Mouse (Mus musculus) adrenal gland, adult 8-10 months (tissue): ENCODE measurements around the gene Samt1. TPM values are rescaled to one million over a fixed set of nuclear protein-coding genes. Genes with fewer than 3 reads are reported as not detected.
"Not testable (repeated sequence)": the region's sequence is repeated elsewhere in the genome, so short reads cannot be mapped to it uniquely, and the experiment has no call there.

Experiments used
- DNase-seq: peaks from one replicate; pipeline ENCODE4 v3.0.0; 2022
- total RNA-seq, 4 experiments: library from RNA; stranded (reverse); gene quantifications; 2 replicates each; pipeline ENCODE4 v1.2.4; 2022

Gene Samt1
- not detected for total RNA-seq

- not testable (repeated sequence) for DNase-seq
Observed at GRCm38 (mm10) chrX:154012540-154012939, at the start of gene Samt1. Gene Samt1 (minus strand): TSS chrX:154012640.

- DNase-seq = not testable (repeated sequence)
Observed at GRCm38 (mm10) chrX:154054939-154055338, 42.5 kb upstream of the Samt1 start, which contains the start of gene Gm10057. Gene Gm10057 (minus strand): TSS chrX:154055039.

GRCm38 (mm10) chrX:154033727-154034126 is 21.3 kb upstream of the Samt1 start, which contains the start of gene 4921511M17Rik:
Gene 4921511M17Rik (minus strand): TSS chrX:154033827.
- DNase-seq = not testable (repeated sequence)

- not testable (repeated sequence) for DNase-seq
Observed at GRCm38 (mm10) chrX:153976914-153977313, 35.5 kb downstream of the Samt1 start.

GRCm38 (mm10) chrX:153976467-153976866 is 36.0 kb downstream of the Samt1 start:
- not testable (repeated sequence) for DNase-seq

- no peak for DNase-seq
Observed at GRCm38 (mm10) chrX:153974450-153974849, 38.0 kb downstream of the Samt1 start.

- not testable (repeated sequence) for DNase-seq
Observed at GRCm38 (mm10) chrX:153952866-153953265, 59.6 kb downstream of the Samt1 start.

Other genes with a start within 250 kb of the Samt1 start
- gene Spin2c, start 180.4 kb downstream of the Samt1 start, total RNA-seq = 1 to 10 TPM in 3 of 4 experiments, under 1 TPM in 1; 0.43 to 1.4 (median 1.2) TPM
- not detected for gene 4921511M17Rik, start 21.2 kb upstream of the Samt1 start, total RNA-seq
- not detected for gene Gm10057, start 42.4 kb upstream of the Samt1 start, total RNA-seq
- not detected for gene Gm15140, start 108.0 kb upstream of the Samt1 start, total RNA-seq